Mouse (Mus musculus) testis, adult 2 months (tissue): Measurements from ENCODE around the gene Dpf1.

Experiments
- CTCF ChIP-seq: fragments of 200-500 bp; IDR thresholded peaks from 2 replicates; pipeline ENCODE4 v1.5.1; 2012; ENCODE audit warnings: low read depth, mild to moderate bottlenecking, inconsistent platforms, low read length, moderate library complexity; ENCODE audit not compliant: control insufficient read depth, insufficient read depth, insufficient replicate concordance
- POLR2A ChIP-seq: fragments of 200-500 bp; IDR thresholded peaks from 2 replicates; pipeline ENCODE4 v1.6.1; 2012; ENCODE audit warnings: low read depth, mild to moderate bottlenecking, inconsistent platforms, low read length, moderate library complexity; ENCODE audit not compliant: control insufficient read depth

GRCm38 (mm10) chr7:29277510-29277909 is 26.2 kb upstream of the Dpf1 start:
- TF ChIP-seq POLR2A (no peak), CTCF (no peak)
